Mouse (Mus musculus) heart, embryonic 14.5 days (tissue): ENCODE results near the gene Spock1. TPM values are rescaled to one million over a fixed set of nuclear protein-coding genes. Genes with fewer than 3 reads are reported as not detected.

Experiments used
- ATAC-seq: fragments of 200-750 bp; cut with Nextera tagmentation; 2 replicates; pipeline ENCODE4 v1.8.0; 2017; ENCODE audit warnings: low read depth, moderate TSS enrichment; ENCODE audit not compliant: insufficient number of reproducible peaks, insufficient read depth, low FRiP score
- H3K27ac ChIP-seq, 2 experiments: fragments of 200-500 bp in 1 of 2; fragments of 300-500 bp in 1 of 2; sonication (generic) in 1 of 2; replicated peaks in 1 of 2; 2 replicates each; pipeline ENCODE4 v1.5.1; 2012 to 2014; ENCODE audit warnings: low read depth in 2 of 2, low read length in 2 of 2, control low read depth in 1 of 2, mild to moderate bottlenecking in 1 of 2, mixed read lengths in 1 of 2; ENCODE audit not compliant: control insufficient read depth in 1 of 2, insufficient read depth in 1 of 2
- H3K27me3 ChIP-seq: fragments of 300-500 bp; sonication (generic); 2 replicates; pipeline ENCODE4 v1.6.1; 2014; ENCODE audit warnings: mild to moderate bottlenecking, low read length, control low read depth; ENCODE audit not compliant: control insufficient read depth, insufficient read depth
- H3K36me3 ChIP-seq: fragments of 300-500 bp; sonication (generic); 2 replicates; pipeline ENCODE4 v1.6.1; 2014; ENCODE audit warnings: mild to moderate bottlenecking, control low read depth, low read length, mixed read lengths; ENCODE audit not compliant: control insufficient read depth, insufficient read depth
- H3K4me1 ChIP-seq, 2 experiments: fragments of 200-500 bp in 1 of 2; fragments of 300-500 bp in 1 of 2; sonication (generic) in 1 of 2; 2 replicates each; pipeline ENCODE4 v1.6.1; 2012 to 2014; ENCODE audit warnings: low read length in 2 of 2, control low read depth in 1 of 2, mixed read lengths in 1 of 2; ENCODE audit not compliant: control insufficient read depth in 2 of 2, insufficient read depth in 2 of 2
- H3K4me2 ChIP-seq: fragments of 300-500 bp; sonication (generic); 2 replicates; pipeline ENCODE4 v1.6.1; 2014; ENCODE audit warnings: mild to moderate bottlenecking, low read length
- H3K4me3 ChIP-seq, 2 experiments: fragments of 200-500 bp in 1 of 2; fragments of 300-500 bp in 1 of 2; sonication (generic) in 1 of 2; 2 replicates each; pipeline ENCODE4 v1.5.1; 2012 to 2014; ENCODE audit warnings: low read length in 2 of 2, mild to moderate bottlenecking in 2 of 2, control low read depth in 1 of 2, low read depth in 1 of 2, moderate library complexity in 1 of 2; ENCODE audit not compliant: control insufficient read depth in 1 of 2, insufficient read depth in 1 of 2
- H3K9ac ChIP-seq: fragments of 300-500 bp; sonication (generic); 2 replicates; pipeline ENCODE4 v1.6.1; 2014; ENCODE audit warnings: mild to moderate bottlenecking, low read length
- H3K9me3 ChIP-seq: fragments of 300-500 bp; sonication (generic); 2 replicates; pipeline ENCODE4 v1.6.1; 2016; ENCODE audit warnings: low read length, control low read depth; ENCODE audit not compliant: control insufficient read depth
- WGBS: fragments of 180-500 bp; shearing (Covaris S2); extraction: QIAGEN DNeasy Blood & Tissue Kit; methylation state at CpG from one replicate; pipeline ENCODE4 v1.1.7; 2014; 5-methylcytosine and 5-hydroxymethylcytosine counted together
- polyA plus RNA-seq: library from polyadenylated mRNA; unstranded; fragments of >200 nt; fragmentation: Nextera tagmentation; extraction: Ambion mirVana; gene quantifications from 2 replicates; pipeline ENCODE4 v1.2.1, GENCODE M21; 2014

Gene Spock1
- polyA plus RNA-seq, 1 experiment from 2014 or later = 0.70 TPM

- Histone ChIP-seq H3K9me3 (no peaks in the 10 kb centered on the region), H3K4me3 (no peak overlapping the region), H3K36me3 (no peaks in the 10 kb centered on the region), H3K4me2 (no peak overlapping the region), H3K4me1 (no peaks in the 10 kb centered on the region), H3K27me3 (no peaks in the 10 kb centered on the region), H3K9ac (no peak overlapping the region), H3K27ac (no peak overlapping the region)
- no peak for ATAC-seq
- 85% methylated on average over 1 of the region's 1 CpGs for WGBS
Measured at GRCm38 (mm10) chr13:57848931-57849330, 59.2 kb downstream of the Spock1 start.

GRCm38 (mm10) chr13:57847101-57847500 lies 61.0 kb downstream of the Spock1 start:
- no peak overlapping the region for H3K9ac ChIP-seq
- H3K4me2 ChIP-seq = no peak overlapping the region
- no peak for ATAC-seq
- no peak overlapping the region for H3K27ac ChIP-seq
- H3K4me1 ChIP-seq = no peaks in the 10 kb centered on the region
- no peaks in the 10 kb centered on the region for H3K9me3 ChIP-seq
- no peak overlapping the region for H3K4me3 ChIP-seq
- no peaks in the 10 kb centered on the region for H3K27me3 ChIP-seq
- no peaks in the 10 kb centered on the region for H3K36me3 ChIP-seq
- WGBS = 58% methylated on average over 4 of the region's 4 CpGs

GRCm38 (mm10) chr13:57846468-57846867 lies 61.7 kb downstream of the Spock1 start:
- Histone ChIP-seq H3K4me3 (no peak overlapping the region), H3K27ac (no peak overlapping the region), H3K9ac (no peak overlapping the region), H3K27me3 (no peaks in the 10 kb centered on the region), H3K4me2 (no peak overlapping the region), H3K36me3 (no peaks in the 10 kb centered on the region), H3K9me3 (no peaks in the 10 kb centered on the region), H3K4me1 (no peaks in the 10 kb centered on the region)
- no peak for ATAC-seq
- 86% methylated on average over 9 of the region's 9 CpGs for WGBS

GRCm38 (mm10) chr13:57841141-57841848 lies 66.8 kb downstream of the Spock1 start:
- H3K9me3 ChIP-seq = no peaks in the 10 kb centered on the region
- H3K36me3 ChIP-seq = no peaks in the 10 kb centered on the region
- H3K4me2 ChIP-seq = no peak overlapping the region
- no peak for ATAC-seq
- no peak overlapping the region for H3K27ac ChIP-seq
- no peak overlapping the region for H3K9ac ChIP-seq
- no peaks in the 10 kb centered on the region for H3K27me3 ChIP-seq
- no peak overlapping the region for H3K4me3 ChIP-seq
- WGBS = 80% methylated on average over 5 of the region's 5 CpGs
- no peaks in the 10 kb centered on the region for H3K4me1 ChIP-seq

- Histone ChIP-seq H3K4me2 (no peak overlapping the region), H3K4me1 (no peaks in the 10 kb centered on the region), H3K9ac (no peak overlapping the region), H3K9me3 (peaks cover 6% of the 10 kb centered on the region), H3K4me3 (no peak overlapping the region), H3K27me3 (no peaks in the 10 kb centered on the region), H3K36me3 (no peaks in the 10 kb centered on the region), H3K27ac (no peak overlapping the region)
- 68% methylated on average over 5 of the region's 5 CpGs for WGBS
- no peak for ATAC-seq
Measured at GRCm38 (mm10) chr13:57837691-57838437, 70.3 kb downstream of the Spock1 start.

- Histone ChIP-seq H3K4me1 (no peaks in the 10 kb centered on the region; a peak in 1 of 4 replicates), H3K4me2 (no peak overlapping the region), H3K9ac (no peak overlapping the region), H3K9me3 (peaks cover 6% of the 10 kb centered on the region), H3K27ac (no peak overlapping the region), H3K27me3 (no peaks in the 10 kb centered on the region), H3K36me3 (no peaks in the 10 kb centered on the region), H3K4me3 (no peak overlapping the region)
- ATAC-seq = no peak
- 59% methylated on average over 11 of the region's 11 CpGs for WGBS
Measured at GRCm38 (mm10) chr13:57831374-57832163, 76.6 kb downstream of the Spock1 start.

- Histone ChIP-seq H3K4me3 (no peak overlapping the region), H3K4me1 (no peaks in the 10 kb centered on the region; a peak in 1 of 4 replicates), H3K27ac (no peak overlapping the region), H3K4me2 (no peak overlapping the region), H3K9me3 (peaks cover 6% of the 10 kb centered on the region), H3K27me3 (no peaks in the 10 kb centered on the region), H3K36me3 (no peaks in the 10 kb centered on the region), H3K9ac (no peak overlapping the region)
- ATAC-seq = no peak
- 68% methylated on average over 7 of the region's 7 CpGs for WGBS
Measured at GRCm38 (mm10) chr13:57830896-57831295, 77.2 kb downstream of the Spock1 start.
